Mouse (Mus musculus) bone marrow macrophage, adult 2 months (primary cell): ENCODE data around the gene Ube2l3.

ENCODE experiments used
- CTCF ChIP-seq: IDR thresholded peaks from 2 replicates; pipeline ENCODE4 v1.5.1; 2012; ENCODE audit warnings: low read depth, mild to moderate bottlenecking, low read length, moderate library complexity
- POLR2A ChIP-seq: IDR thresholded peaks from 2 replicates; pipeline ENCODE4 v1.6.1; 2012; ENCODE audit warnings: mild to moderate bottlenecking, low read depth, low read length, borderline replicate concordance

DNA sequence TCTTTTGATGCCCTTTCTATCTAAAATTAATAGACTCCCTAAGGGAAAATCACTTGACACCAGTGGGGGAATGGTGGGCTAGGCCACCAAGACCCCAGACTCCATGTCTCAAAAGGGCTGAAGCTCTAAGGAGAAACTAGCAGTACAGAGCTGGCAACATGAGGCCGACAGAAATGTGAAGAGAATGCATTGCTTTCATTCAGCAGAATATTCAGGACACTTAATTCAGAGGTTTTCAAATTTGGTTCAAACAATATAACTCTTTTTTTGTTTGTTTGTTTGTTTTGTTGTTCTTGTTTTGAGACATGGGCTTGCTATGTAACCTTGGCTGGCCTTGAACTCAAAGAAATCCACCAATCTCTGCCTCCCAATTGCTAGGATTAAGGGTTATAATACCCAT is at the start of gene Ube2l3:
- TF ChIP-seq CTCF (no peak), POLR2A (no peak)
